In the genomic region with DNA sequence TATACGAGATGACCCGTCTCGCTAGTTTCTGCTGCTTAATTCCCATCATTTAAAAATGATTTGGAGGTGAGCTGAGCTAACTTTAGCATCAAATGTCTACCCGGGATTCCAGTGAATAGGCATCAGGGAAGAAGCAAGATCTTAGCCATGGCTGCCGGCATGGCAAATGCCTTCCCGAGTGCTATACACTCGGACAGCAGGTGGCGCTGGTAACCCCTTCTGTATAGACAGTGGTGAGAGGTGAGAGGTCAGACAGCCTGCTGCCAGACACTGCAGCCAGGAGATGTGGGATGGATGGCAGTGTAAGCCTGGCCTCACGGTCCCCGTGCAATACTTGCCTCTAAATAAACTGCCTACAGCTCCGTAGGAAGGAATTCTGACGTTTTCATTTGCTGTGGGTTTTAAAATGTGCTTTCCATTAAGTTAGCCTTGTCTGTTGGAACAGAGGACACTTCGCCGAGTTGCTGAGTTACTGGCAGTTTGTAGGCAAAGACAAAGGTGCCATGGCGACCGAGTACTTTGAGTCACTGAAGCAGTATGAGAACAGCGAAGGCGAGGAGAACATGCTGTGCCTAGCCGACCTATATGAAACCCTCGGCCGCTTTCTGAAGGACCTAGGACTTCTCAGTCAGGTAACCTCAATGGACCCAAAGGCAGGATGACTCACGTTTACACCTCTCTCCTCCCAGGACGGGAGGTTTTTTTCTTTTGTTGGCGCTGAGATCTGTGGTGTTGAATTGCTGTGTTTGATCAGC, we compare ENCODE assay signal across 9 mouse cellular contexts. TPM values are rescaled to one million over a fixed set of nuclear protein-coding genes. Genes with fewer than 3 reads are reported as not detected.
DNase-seq lines count a peak whose midpoint lies in the region; ATAC-seq and TF ChIP-seq lines count a peak whose summit lies in the region.
"Had no signal": no experiment of that assay in that cellular context is flagged by ENCODE, and none has a peak within 500 bp of the region (broad histone marks: within the 10 kb centered on the region; RNA-seq: fewer than 3 reads in every experiment).

No protein-coding gene starts in this region.

- TF ChIP-seq CTCF in gastrocnemius, adult 2 months (IDR thresholded peaks at IDR 0.05) = peak; percentile 87
- peak; percentile 88 for TF ChIP-seq CTCF in kidney, adult 2 months (conservative IDR thresholded peaks at IDR 0.05; ENCODE audit: insufficient read depth, insufficient read length, low read depth, low read length)
- peak; percentile 73; the same call in 1 of the 2 replicates for TF ChIP-seq CTCF in testis, adult 2 months (IDR thresholded peaks at IDR 0.05; ENCODE audit: control insufficient read depth, insufficient read depth, insufficient replicate concordance, low read depth, low read length)

- H3K36me3 ChIP-seq in kidney, adult 2 months (ENCODE audit: control insufficient read depth, insufficient read depth, low read length) = peaks cover 2% of the 10 kb centered on the region; the same call in 1 of the 2 replicates
- peaks cover 21% of the 10 kb centered on the region for H3K36me3 ChIP-seq in limb, embryonic 10.5 days
- no peaks in the 10 kb centered on the region; the same call in 1 of the 2 replicates for H3K36me3 ChIP-seq in neural tube, embryonic 11.5 days (ENCODE audit: control insufficient read depth, insufficient read depth, low read length)
- H3K36me3 ChIP-seq in testis, adult 2 months (ENCODE audit: control insufficient read depth, insufficient read depth, low read length) = no peaks in the 10 kb centered on the region

- no peaks in the 10 kb centered on the region for H3K4me1 ChIP-seq in kidney, adult 2 months (ENCODE audit: control insufficient read depth, insufficient read depth, low read length)
- H3K4me1 ChIP-seq in limb, embryonic 10.5 days = 0 out of 2 replicates have a peak, but pooled peaks cover 6% of the 10 kb centered on the region
- no peaks in the 10 kb centered on the region for H3K4me1 ChIP-seq in neural tube, embryonic 11.5 days (ENCODE audit: control insufficient read depth, insufficient read depth, low read length)
- H3K4me1 ChIP-seq in testis, adult 2 months (ENCODE audit: control insufficient read depth, insufficient read depth, low read length) = no peaks in the 10 kb centered on the region

- no peak overlapping the region for H3K9ac ChIP-seq in neural tube, embryonic 11.5 days (ENCODE audit: low read length)
- H3K9ac ChIP-seq: heart, embryonic 13.5 days had no signal

- no peak for TF ChIP-seq POLR2A in kidney, adult 2 months (IDR thresholded peaks at IDR 0.05; ENCODE audit: low read depth, low read length)
- TF ChIP-seq POLR2A in testis, adult 2 months (IDR thresholded peaks at IDR 0.05; ENCODE audit: control insufficient read depth, low read depth, low read length) = no peak

- ATAC-seq in neural tube, embryonic 11.5 days (ENCODE audit: insufficient read depth, low FRiP score, low TSS enrichment) = no peak

- H3K4me3 ChIP-seq in gastrocnemius, adult 2 months = no peak overlapping the region
- H3K4me3 ChIP-seq in kidney, adult 2 months (ENCODE audit: insufficient read depth, low read depth, low read length) = no peak overlapping the region
- H3K4me3 ChIP-seq in limb, embryonic 10.5 days = no peak overlapping the region
- no peak overlapping the region for H3K4me3 ChIP-seq in neural tube, embryonic 11.5 days (ENCODE audit: low read depth, low read length)
- no peak overlapping the region for H3K4me3 ChIP-seq in testis, adult 2 months (ENCODE audit: control insufficient read depth, low read depth, low read length)
- H3K4me3 ChIP-seq: heart, embryonic 13.5 days had no signal

- H3K4me2 ChIP-seq in neural tube, embryonic 11.5 days (ENCODE audit: low read depth) = no peak overlapping the region
- H3K4me2 ChIP-seq: heart, embryonic 13.5 days had no signal

- H3K9me3 ChIP-seq in limb, embryonic 10.5 days (replicated peaks) = no peaks in the 10 kb centered on the region
- H3K9me3 ChIP-seq in neural tube, embryonic 11.5 days (ENCODE audit: control insufficient read depth, low read length) = no peaks in the 10 kb centered on the region
- H3K9me3 ChIP-seq: heart, embryonic 13.5 days had no signal

- H3K27me3 ChIP-seq in kidney, adult 2 months (replicated peaks; ENCODE audit: control insufficient read depth, insufficient read depth, low read length) = no peaks in the 10 kb centered on the region
- H3K27me3 ChIP-seq in limb, embryonic 10.5 days (ENCODE audit: low read depth, poor library complexity, severe bottlenecking) = no peaks in the 10 kb centered on the region
- H3K27me3 ChIP-seq in neural tube, embryonic 11.5 days (ENCODE audit: control insufficient read depth, insufficient read depth, low read length) = no peaks in the 10 kb centered on the region
- no peaks in the 10 kb centered on the region for H3K27me3 ChIP-seq in testis, adult 2 months (ENCODE audit: control insufficient read depth, insufficient read depth, low read length)
- H3K27me3 ChIP-seq: heart, embryonic 13.5 days had no signal

- no peak overlapping the region for H3K27ac ChIP-seq in gastrocnemius, adult 2 months
- H3K27ac ChIP-seq in kidney, adult 2 months (ENCODE audit: insufficient read depth, low read depth, low read length) = no peak overlapping the region
- no peak overlapping the region for H3K27ac ChIP-seq in limb, embryonic 10.5 days
- H3K27ac ChIP-seq in neural tube, embryonic 11.5 days (ENCODE audit: low read depth, low read length) = no peak overlapping the region
- no peak overlapping the region for H3K27ac ChIP-seq in testis, adult 2 months (ENCODE audit: control insufficient read depth, insufficient read depth, low read depth, low read length)
- H3K27ac ChIP-seq: heart, embryonic 13.5 days had no signal

- DNase-seq in 3134 (ENCODE audit: extremely low read depth, insufficient read length, low spot score) (peak; percentile 19), NIH3T3 (ENCODE audit: low read depth) (peak; percentile 76)
- DNase-seq in cerebellum, postnatal 10 days = peak; percentile 86 to 88
- DNase-seq in gastrocnemius, adult 2 months = peak; percentile 83
- peak; percentile 78 for DNase-seq in kidney, adult 2 months
- peak; percentile 82 for DNase-seq in limb, embryonic 10.5 days (ENCODE audit: low spot score)
- peak; percentile 81 for DNase-seq in neural tube, embryonic 11.5 days (ENCODE audit: low spot score)

- WGBS in kidney, adult 2 months = 55% methylated on average over 24 of the region's 24 CpGs
- WGBS in limb, embryonic 10.5 days = 50% methylated on average over 24 of the region's 24 CpGs
- WGBS in neural tube, embryonic 11.5 days = 50% methylated on average over 24 of the region's 24 CpGs

- intact Hi-C loops in gastrocnemius, adult 2 months (cut with DNase I) = no loop called here

RNA-seq across cellular contexts. Expression of a gene that starts 5.0 kb away (rescaled TPM):
- not detected for total RNA-seq in gastrocnemius, adult 2 months (2021)
- not detected in 2 replicates for polyA plus RNA-seq in kidney, adult 2 months (2012; rRNA removed)
- not detected in 2 replicates for polyA plus RNA-seq in limb, embryonic 10.5 days (2016; fragmentation: Nextera tagmentation; extraction: Ambion mirVana)
- not detected in 2 replicates for polyA plus RNA-seq in neural tube, embryonic 11.5 days (2014; fragmentation: Nextera tagmentation; extraction: Ambion mirVana)
- polyA plus RNA-seq in testis, adult 2 months (2012; rRNA removed) = not detected in 2 replicates
- polyA plus RNA-seq: heart, embryonic 13.5 days had no signal

RNA-seq across cellular contexts. Expression of a gene that starts 27.5 kb away (rescaled TPM):
- 10 to 100 TPM; 12.6 to 12.9 TPM for total RNA-seq in gastrocnemius, adult 2 months (2021)
- polyA plus RNA-seq in kidney, adult 2 months (2012; rRNA removed) = 14.9 and 19.1 TPM in 2 replicates
- 42.3 and 51.4 TPM in 2 replicates for polyA plus RNA-seq in limb, embryonic 10.5 days (2016; fragmentation: Nextera tagmentation; extraction: Ambion mirVana)
- 64.6 and 65.6 TPM in 2 replicates for polyA plus RNA-seq in neural tube, embryonic 11.5 days (2014; fragmentation: Nextera tagmentation; extraction: Ambion mirVana)
- polyA plus RNA-seq in testis, adult 2 months (2012; rRNA removed) = 7.1 and 8.4 TPM in 2 replicates

RNA-seq across cellular contexts. Expression of a gene that starts 27.7 kb away (rescaled TPM):
- 10 to 100 TPM; 38.3 to 53.7 TPM for total RNA-seq in gastrocnemius, adult 2 months (2021)
- 132 and 141 TPM in 2 replicates for polyA plus RNA-seq in kidney, adult 2 months (2012; rRNA removed)
- 9.2 and 10.9 TPM in 2 replicates for polyA plus RNA-seq in limb, embryonic 10.5 days (2016; fragmentation: Nextera tagmentation; extraction: Ambion mirVana)
- 8.1 and 9.7 TPM in 2 replicates for polyA plus RNA-seq in neural tube, embryonic 11.5 days (2014; fragmentation: Nextera tagmentation; extraction: Ambion mirVana)
- polyA plus RNA-seq in testis, adult 2 months (2012; rRNA removed) = 18.2 and 18.8 TPM in 2 replicates

RNA-seq across cellular contexts. Expression of a gene that starts 33.1 kb away (rescaled TPM):
- total RNA-seq in gastrocnemius, adult 2 months (2021) = 1 to 10 TPM in 1 of 2 experiments, under 1 TPM in 1; 0.89 to 1.1 TPM
- polyA plus RNA-seq in kidney, adult 2 months (2012; rRNA removed) = 8.4 and 17.3 TPM in 2 replicates
- 3.8 and 3.9 TPM in 2 replicates for polyA plus RNA-seq in limb, embryonic 10.5 days (2016; fragmentation: Nextera tagmentation; extraction: Ambion mirVana)
- 3.6 and 5.4 TPM in 2 replicates for polyA plus RNA-seq in neural tube, embryonic 11.5 days (2014; fragmentation: Nextera tagmentation; extraction: Ambion mirVana)
- polyA plus RNA-seq in testis, adult 2 months (2012; rRNA removed) = 6.4 and 10.2 TPM in 2 replicates

Comparison
In these comparisons a context has a peak if more than half of its experiments do, and no peak if none do; other contexts are left out.
1. DNase-seq: peak in every context shown above with its lines; median percentile 87 in cerebellum, postnatal 10 days; 83 in gastrocnemius, adult 2 months; 82 in limb, embryonic 10.5 days; 81 in neural tube, embryonic 11.5 days; 78 in kidney, adult 2 months; 76 in NIH3T3; 19 in 3134.